Mouse (Mus musculus) forebrain, embryonic 14.5 days (tissue): ENCODE data around the gene Ccl27a. TPM values are rescaled to one million over a fixed set of nuclear protein-coding genes. Genes with fewer than 3 reads are reported as not detected.
"Not testable (repeated sequence)": the region's sequence is repeated elsewhere in the genome, so short reads cannot be mapped to it uniquely, and the experiment has no call there.

ENCODE experiments used
- ATAC-seq: fragments of 200-750 bp; cut with Nextera tagmentation; 2 replicates; pipeline ENCODE4 v1.8.0; 2017; ENCODE audit warnings: mild to moderate bottlenecking, moderate library complexity
- DNase-seq: peaks from one replicate; pipeline ENCODE4 v3.0.0-alpha.2; 2015; ENCODE audit warnings: low spot score
- H3K27ac ChIP-seq: fragments of 300-500 bp; sonication (generic); 2 replicates; pipeline ENCODE4 v1.5.1; 2014; ENCODE audit warnings: low read depth, mild to moderate bottlenecking, control low read depth, low read length, moderate library complexity
- H3K27me3 ChIP-seq: fragments of 300-500 bp; sonication (generic); replicated peaks from 2 replicates; pipeline ENCODE4 v1.6.1; 2014; ENCODE audit warnings: low read length, control low read depth, mixed read lengths; ENCODE audit not compliant: control insufficient read depth, insufficient read depth
- H3K36me3 ChIP-seq: fragments of 300-500 bp; sonication (generic); 2 replicates; pipeline ENCODE4 v1.6.1; 2014; ENCODE audit warnings: low read length, control low read depth; ENCODE audit not compliant: control insufficient read depth, insufficient read depth
- H3K4me1 ChIP-seq: fragments of 300-500 bp; sonication (generic); 2 replicates; pipeline ENCODE4 v1.6.1; 2014; ENCODE audit warnings: antibody characterized with exemption, low read length, control low read depth; ENCODE audit not compliant: control insufficient read depth, insufficient read depth
- H3K4me2 ChIP-seq: fragments of 300-500 bp; sonication (generic); 2 replicates; pipeline ENCODE4 v1.6.1; 2014; ENCODE audit warnings: mild to moderate bottlenecking, control low read depth, low read length
- H3K4me3 ChIP-seq: fragments of 300-500 bp; sonication (generic); 2 replicates; pipeline ENCODE4 v1.5.1; 2014; ENCODE audit warnings: low read depth, low read length, control low read depth
- H3K9ac ChIP-seq: fragments of 300-500 bp; sonication (generic); 2 replicates; pipeline ENCODE4 v1.6.1; 2014; ENCODE audit warnings: mild to moderate bottlenecking, low read length, control low read depth, moderate library complexity
- H3K9me3 ChIP-seq: fragments of 300-500 bp; sonication (generic); replicated peaks from 2 replicates; pipeline ENCODE4 v1.6.1; 2016; ENCODE audit warnings: low read length, control low read depth, mixed read lengths; ENCODE audit not compliant: control insufficient read depth
- WGBS: fragments of 180-500 bp; shearing (Covaris S2); extraction: QIAGEN DNeasy Blood & Tissue Kit; methylation state at CpG from one replicate; pipeline ENCODE4 v1.1.7; 2014; 5-methylcytosine and 5-hydroxymethylcytosine counted together
- polyA plus RNA-seq: library from polyadenylated mRNA; unstranded; fragments of >200 nt; fragmentation: Nextera tagmentation; extraction: Ambion mirVana; gene quantifications from 2 replicates; pipeline ENCODE4 v1.2.1, GENCODE M21; 2014

Ccl27a gene
- polyA plus RNA-seq, result 195 and 200 TPM in 2 replicates

- not testable (repeated sequence) for H3K36me3 ChIP-seq, H3K27me3 ChIP-seq, ATAC-seq, H3K9me3 ChIP-seq, H3K4me1 ChIP-seq
- Histone ChIP-seq H3K4me3 (peak within 1 kb of the TSS; percentile 38), H3K27ac (peak within 1 kb of the TSS; percentile 14; the same call in 1 of the 2 replicates), H3K4me2 (peak within 1 kb of the TSS; percentile 49), H3K9ac (peak within 1 kb of the TSS; percentile 46; the same call in 1 of the 2 replicates)
- WGBS, result 0% methylated on average over 12 of the region's 14 CpGs
- DNase-seq, result peak; percentile 94
Observed at GRCm38 (mm10) chr4:41774002-41774401, at the start of gene Ccl27a. Ccl27a (minus strand) TSS chr4:41774247.

GRCm38 (mm10) chr4:41783197-41783596 lies 9.2 kb upstream of the Ccl27a start:
- DNase-seq, H3K4me3 ChIP-seq, H3K27ac ChIP-seq, H3K36me3 ChIP-seq, H3K27me3 ChIP-seq, H3K4me2 ChIP-seq, H3K9me3 ChIP-seq, H3K4me1 ChIP-seq, ATAC-seq, H3K9ac ChIP-seq: not testable (repeated sequence)
- 16% methylated on average over 3 of the region's 3 CpGs for WGBS

- not testable (repeated sequence) for H3K36me3 ChIP-seq, H3K4me2 ChIP-seq, H3K4me3 ChIP-seq, ATAC-seq, H3K9ac ChIP-seq, H3K27ac ChIP-seq, H3K4me1 ChIP-seq, H3K9me3 ChIP-seq, DNase-seq, H3K27me3 ChIP-seq
- WGBS, result 35% methylated on average over 4 of the region's 4 CpGs
Observed at GRCm38 (mm10) chr4:41782711-41783110, 8.7 kb upstream of the Ccl27a start.

GRCm38 (mm10) chr4:41781748-41782485 lies 7.9 kb upstream of the Ccl27a start:
- not testable (repeated sequence) for H3K9me3 ChIP-seq, H3K4me3 ChIP-seq, ATAC-seq, H3K9ac ChIP-seq, H3K27ac ChIP-seq, H3K4me2 ChIP-seq, DNase-seq, H3K4me1 ChIP-seq, H3K36me3 ChIP-seq, H3K27me3 ChIP-seq
- WGBS, result 19% methylated on average over 12 of the region's 21 CpGs

- not testable (repeated sequence) for H3K36me3 ChIP-seq, H3K27me3 ChIP-seq, DNase-seq, H3K4me1 ChIP-seq, H3K4me3 ChIP-seq, H3K9me3 ChIP-seq, ATAC-seq, H3K4me2 ChIP-seq, H3K27ac ChIP-seq, H3K9ac ChIP-seq
- WGBS, result 6% methylated on average over 6 of the region's 9 CpGs
Observed at GRCm38 (mm10) chr4:41781271-41781670, 7.2 kb upstream of the Ccl27a start.

GRCm38 (mm10) chr4:41775840-41776239 lies 1.8 kb upstream of the Ccl27a start:
- not testable (repeated sequence) for H3K9ac ChIP-seq, H3K4me2 ChIP-seq, H3K36me3 ChIP-seq, H3K4me1 ChIP-seq, H3K27ac ChIP-seq, DNase-seq, H3K4me3 ChIP-seq, H3K27me3 ChIP-seq, H3K9me3 ChIP-seq, ATAC-seq
- 94% methylated on average over 1 of the region's 1 CpGs for WGBS

- not testable (repeated sequence) for H3K4me1 ChIP-seq, H3K9ac ChIP-seq
- 58% methylated on average over 3 of the region's 3 CpGs for WGBS
Observed at GRCm38 (mm10) chr4:41774506-41774905, 459 bp upstream of the Ccl27a start.

GRCm38 (mm10) chr4:41773502-41773901 lies 545 bp downstream of the Ccl27a start:
- H3K27ac ChIP-seq, H3K9me3 ChIP-seq, ATAC-seq, H3K27me3 ChIP-seq, H3K36me3 ChIP-seq, H3K4me1 ChIP-seq: not testable (repeated sequence)
- under 1% methylated on average over 16 of the region's 25 CpGs for WGBS
- peak overlapping the region; percentile 46; the same call in 1 of the 2 replicates for H3K9ac ChIP-seq
- H3K4me2 ChIP-seq, result peak overlapping the region; percentile 43
- DNase-seq, result peak; percentile 44
- peak overlapping the region; percentile 38 for H3K4me3 ChIP-seq

More at GRCm38 (mm10) chr4:41774506-41774905, 459 bp upstream of the Ccl27a start:
- H3K27me3 ChIP-seq, H3K9me3 ChIP-seq, ATAC-seq, DNase-seq, H3K36me3 ChIP-seq: not testable (repeated sequence)
- Histone ChIP-seq H3K27ac (peak overlapping the region; percentile 14; the same call in 1 of the 2 replicates), H3K4me3 (peak overlapping the region; percentile 38), H3K4me2 (peak overlapping the region; percentile 49)

- not testable (repeated sequence) for H3K9ac ChIP-seq, DNase-seq, H3K27ac ChIP-seq, H3K9me3 ChIP-seq, ATAC-seq, H3K36me3 ChIP-seq, H3K4me1 ChIP-seq, H3K27me3 ChIP-seq
- peak overlapping the region; percentile 40 for H3K4me2 ChIP-seq
- WGBS, result 7% methylated on average over 7 of the region's 16 CpGs
- H3K4me3 ChIP-seq, result peak overlapping the region; percentile 17
Observed at GRCm38 (mm10) chr4:41772946-41773345, 1.1 kb downstream of the Ccl27a start.
